Mouse (Mus musculus) lung, postnatal 0 days (tissue): ENCODE measurements around the gene Mapkapk5. TPM values are rescaled to one million over a fixed set of nuclear protein-coding genes. Genes with fewer than 3 reads are reported as not detected.

Source experiments
- ATAC-seq: fragments of 200-750 bp; cut with Nextera tagmentation; 2 replicates; pipeline ENCODE4 v1.8.0; 2017; ENCODE audit warnings: moderate library complexity
- DNase-seq: peaks from one replicate; pipeline ENCODE4 v3.0.0-alpha.2; 2016; ENCODE audit warnings: low spot score
- H3K27ac ChIP-seq: fragments of 300-500 bp; sonication (generic); 2 replicates; pipeline ENCODE4 v1.5.1; 2014; ENCODE audit warnings: antibody characterized with exemption, mild to moderate bottlenecking, low read length, mixed read lengths
- H3K27me3 ChIP-seq: fragments of 300-500 bp; sonication (generic); replicated peaks from 2 replicates; pipeline ENCODE4 v1.6.1; 2014; ENCODE audit warnings: low read length, mixed read lengths; ENCODE audit not compliant: insufficient read depth
- H3K36me3 ChIP-seq: fragments of 300-500 bp; sonication (generic); 2 replicates; pipeline ENCODE4 v1.6.1; 2014; ENCODE audit warnings: low read length, mixed read lengths; ENCODE audit not compliant: insufficient read depth
- H3K4me1 ChIP-seq: fragments of 300-500 bp; sonication (generic); 2 replicates; pipeline ENCODE4 v1.6.1; 2014; ENCODE audit warnings: antibody characterized with exemption, low read depth, low read length, mixed read lengths; ENCODE audit not compliant: insufficient read depth
- H3K4me2 ChIP-seq: fragments of 300-500 bp; sonication (generic); replicated peaks from 2 replicates; pipeline ENCODE4 v1.6.1; 2014; ENCODE audit warnings: low read depth, mild to moderate bottlenecking, low read length, moderate library complexity, mixed read lengths
- H3K4me3 ChIP-seq: fragments of 300-500 bp; sonication (generic); 2 replicates; pipeline ENCODE4 v1.5.1; 2014; ENCODE audit warnings: low read depth, low read length
- H3K9ac ChIP-seq: fragments of 300-500 bp; sonication (generic); replicated peaks from 2 replicates; pipeline ENCODE4 v1.6.1; 2014; ENCODE audit warnings: low read depth, mild to moderate bottlenecking
- H3K9me3 ChIP-seq: fragments of 300-500 bp; sonication (generic); 2 replicates; pipeline ENCODE4 v1.6.1; 2016; ENCODE audit warnings: low read length, mixed read lengths
- CTCF ChIP-seq: IDR thresholded peaks from 2 replicates; pipeline ENCODE4 v1.5.1; 2016; ENCODE audit warnings: antibody characterized with exemption, mild to moderate bottlenecking
- EP300 ChIP-seq: IDR thresholded peaks from 2 replicates; pipeline ENCODE4 v1.6.1; 2016; ENCODE audit warnings: antibody characterized with exemption, mild to moderate bottlenecking, control low read depth
- WGBS: fragments of 180-500 bp; shearing (Covaris S2); extraction: QIAGEN DNeasy Blood & Tissue Kit; methylation state at CpG from one replicate; pipeline ENCODE4 v1.1.7; 2014; 5-methylcytosine and 5-hydroxymethylcytosine counted together
- polyA plus RNA-seq: library from polyadenylated mRNA; unstranded; fragments of >200 nt; fragmentation: Nextera tagmentation; extraction: Ambion mirVana; gene quantifications from 2 replicates; pipeline ENCODE4 v1.2.1, GENCODE M21; 2015

Mapkapk5 gene
- polyA plus RNA-seq, 1 experiment from 2014 or later = 42.1 TPM

- WGBS = 91% methylated on average over 8 of the region's 8 CpGs
- Histone ChIP-seq H3K9me3 (no peaks in the 10 kb centered on the region), H3K4me1 (peaks cover 17% of the 10 kb centered on the region; the same call in 1 of the 2 replicates), H3K27me3 (no peaks in the 10 kb centered on the region), H3K4me2 (no peak overlapping the region), H3K9ac (no peak overlapping the region), H3K36me3 (peaks cover 31% of the 10 kb centered on the region), H3K4me3 (no peak overlapping the region), H3K27ac (no peak overlapping the region)
- no peak for ATAC-seq
- TF ChIP-seq EP300 (no peak), CTCF (no peak)
- DNase-seq = no peak
These were observed 36.2 kb upstream of the Mapkapk5 start for GRCm38 (mm10) chr5:121581945-121582344.

- peaks cover 66% of the 10 kb centered on the region for H3K36me3 ChIP-seq
- ATAC-seq = no peak
These were observed 31.3 kb upstream of the Mapkapk5 start for GRCm38 (mm10) chr5:121576927-121577488.

GRCm38 (mm10) chr5:121575867-121576266 is 30.2 kb upstream of the Mapkapk5 start:
- 94% methylated on average over 11 of the region's 11 CpGs for WGBS
- no peak overlapping the region for H3K4me2 ChIP-seq
- TF ChIP-seq CTCF (no peak), EP300 (no peak)

More at GRCm38 (mm10) chr5:121576927-121577488, 31.3 kb upstream of the Mapkapk5 start:
- no peak for DNase-seq
- Histone ChIP-seq H3K4me1 (no peaks in the 10 kb centered on the region), H3K4me3 (no peak overlapping the region), H3K27me3 (no peaks in the 10 kb centered on the region), H3K9me3 (no peaks in the 10 kb centered on the region), H3K4me2 (no peak overlapping the region), H3K27ac (no peak overlapping the region), H3K9ac (no peak overlapping the region)
- no peak for TF ChIP-seq EP300
- TF ChIP-seq CTCF = no peak
- WGBS = 82% methylated on average over 11 of the region's 11 CpGs

GRCm38 (mm10) chr5:121574145-121574544 is 28.4 kb upstream of the Mapkapk5 start:
- H3K9me3 ChIP-seq = no peaks in the 10 kb centered on the region
- DNase-seq = no peak
- 81% methylated on average over 13 of the region's 13 CpGs for WGBS
- H3K4me3 ChIP-seq = no peak overlapping the region
- H3K36me3 ChIP-seq = peaks cover 59% of the 10 kb centered on the region
- no peak overlapping the region for H3K4me2 ChIP-seq
- no peak overlapping the region for H3K9ac ChIP-seq
- no peak for ATAC-seq
- H3K27ac ChIP-seq = no peak overlapping the region
- no peak for TF ChIP-seq EP300
- no peak for TF ChIP-seq CTCF
- no peaks in the 10 kb centered on the region for H3K27me3 ChIP-seq
- peaks cover 3% of the 10 kb centered on the region; the same call in 1 of the 2 replicates for H3K4me1 ChIP-seq

More at GRCm38 (mm10) chr5:121575867-121576266, 30.2 kb upstream of the Mapkapk5 start:
- H3K9ac ChIP-seq = no peak overlapping the region
- H3K9me3 ChIP-seq = no peaks in the 10 kb centered on the region
- peaks cover 70% of the 10 kb centered on the region for H3K36me3 ChIP-seq
- peaks cover 3% of the 10 kb centered on the region; the same call in 1 of the 2 replicates for H3K4me1 ChIP-seq
- H3K4me3 ChIP-seq = no peak overlapping the region
- no peak overlapping the region for H3K27ac ChIP-seq
- DNase-seq (no peak), ATAC-seq (no peak)
- no peaks in the 10 kb centered on the region for H3K27me3 ChIP-seq

GRCm38 (mm10) chr5:121570787-121571186 is 25.1 kb upstream of the Mapkapk5 start:
- Histone ChIP-seq H3K4me1 (peaks cover 3% of the 10 kb centered on the region; the same call in 1 of the 2 replicates), H3K9ac (no peak overlapping the region), H3K4me2 (no peak overlapping the region), H3K27me3 (no peaks in the 10 kb centered on the region), H3K9me3 (no peaks in the 10 kb centered on the region), H3K36me3 (peaks cover 41% of the 10 kb centered on the region), H3K27ac (peak overlapping the region; percentile 78), H3K4me3 (no peak overlapping the region)
- TF ChIP-seq CTCF (peak; percentile 28), EP300 (no peak)
- ATAC-seq (peak; percentile 76), DNase-seq (peak; percentile 80)
- WGBS = 15% methylated on average over 1 of the region's 1 CpGs

GRCm38 (mm10) chr5:121569881-121570420 is 24.2 kb upstream of the Mapkapk5 start:
- DNase-seq = peak; percentile 94
- H3K4me3 ChIP-seq = no peak overlapping the region
- H3K4me1 ChIP-seq = peaks cover 3% of the 10 kb centered on the region; the same call in 1 of the 2 replicates
- ATAC-seq = peak; percentile 88
- H3K27me3 ChIP-seq = no peaks in the 10 kb centered on the region
- H3K9me3 ChIP-seq = no peaks in the 10 kb centered on the region
- peaks cover 39% of the 10 kb centered on the region for H3K36me3 ChIP-seq
- H3K4me2 ChIP-seq = 0 out of 2 replicates have a peak overlapping the region, but pooled peaks have one; percentile 14
- H3K27ac ChIP-seq = peak overlapping the region; percentile 78
- WGBS = 50% methylated on average over 8 of the region's 9 CpGs
- TF ChIP-seq CTCF (no peak), EP300 (peak; percentile 62; the same call in 1 of the 2 replicates)
- no peak overlapping the region for H3K9ac ChIP-seq
